Mouse (Mus musculus) forebrain, embryonic 10.5 days (tissue): ENCODE data around the gene Rd3l. TPM values are rescaled to one million over a fixed set of nuclear protein-coding genes. Genes with fewer than 3 reads are reported as not detected.

ENCODE experiments used
- DNase-seq: peaks from one replicate; pipeline ENCODE4 v3.0.0-alpha.2; 2017; ENCODE audit warnings: low spot score; ENCODE audit errors: extremely low spot score
- H3K27ac ChIP-seq: fragments of 300-500 bp; sonication (generic); 2 replicates; pipeline ENCODE4 v1.5.1; 2016; ENCODE audit warnings: mild to moderate bottlenecking
- H3K27me3 ChIP-seq: fragments of 300-500 bp; sonication (generic); 2 replicates; pipeline ENCODE4 v1.6.1; 2016; ENCODE audit warnings: mild to moderate bottlenecking; ENCODE audit not compliant: poor library complexity, severe bottlenecking
- H3K36me3 ChIP-seq: fragments of 300-500 bp; sonication (generic); replicated peaks from 2 replicates; pipeline ENCODE4 v1.6.1; 2016; ENCODE audit warnings: mild to moderate bottlenecking, moderate library complexity
- H3K4me1 ChIP-seq: fragments of 300-500 bp; sonication (generic); 2 replicates; pipeline ENCODE4 v1.6.1; 2016
- H3K4me3 ChIP-seq: fragments of 300-500 bp; sonication (generic); 2 replicates; pipeline ENCODE4 v1.5.1; 2016; ENCODE audit warnings: mild to moderate bottlenecking, moderate library complexity
- H3K9me3 ChIP-seq: fragments of 300-500 bp; sonication (generic); 2 replicates; pipeline ENCODE4 v1.6.1; 2016; ENCODE audit warnings: mild to moderate bottlenecking, moderate library complexity
- WGBS: fragments of 180-500 bp; shearing (Covaris S2); methylation state at CpG from one replicate; pipeline ENCODE4 v1.1.7; 2016; 5-methylcytosine and 5-hydroxymethylcytosine counted together
- polyA plus RNA-seq: library from polyadenylated mRNA; unstranded; fragments of >200 nt; fragmentation: Nextera tagmentation; extraction: Ambion mirVana; gene quantifications from 2 replicates; pipeline ENCODE4 v1.2.1, GENCODE M21; 2016

Gene Rd3l
- polyA plus RNA-seq, 1 experiment from 2014 or later, result not detected

DNA sequence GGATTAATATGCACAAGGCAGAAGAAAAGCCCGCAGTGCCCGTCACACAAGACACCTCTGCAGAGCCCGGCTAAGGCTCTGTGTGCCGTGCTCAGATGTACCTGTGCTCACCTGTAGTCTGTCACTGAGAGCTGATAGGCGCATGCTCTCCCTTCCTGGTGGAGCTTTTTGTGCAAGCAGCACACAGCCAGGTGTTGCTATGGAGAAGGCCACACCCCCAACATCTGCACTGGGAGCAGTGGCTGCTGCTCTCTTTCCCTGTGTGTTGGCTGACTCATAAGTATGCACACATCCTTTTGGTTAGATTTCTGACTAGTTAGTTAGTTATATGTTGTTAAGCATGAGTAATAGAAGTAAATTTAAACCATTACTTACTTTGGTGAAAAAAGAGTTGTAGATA, 11.5 kb upstream of the Rd3l start:
- DNase-seq, result no peak
- Histone ChIP-seq H3K27me3 (no peaks in the 10 kb centered on the region), H3K27ac (no peak overlapping the region), H3K36me3 (no peaks in the 10 kb centered on the region), H3K4me3 (no peak overlapping the region), H3K4me1 (no peaks in the 10 kb centered on the region), H3K9me3 (peaks cover 4% of the 10 kb centered on the region; the same call in 1 of the 2 replicates)
- WGBS, result 86% methylated on average over 5 of the region's 5 CpGs

- H3K36me3 ChIP-seq, result no peaks in the 10 kb centered on the region
- 0 out of 2 replicates have a peak, but pooled peaks cover 3% of the 10 kb centered on the region for H3K4me1 ChIP-seq
- DNase-seq, result no peak
- H3K4me3 ChIP-seq, result no peak overlapping the region
- 65% methylated on average over 9 of the region's 9 CpGs for WGBS
- H3K27me3 ChIP-seq, result no peaks in the 10 kb centered on the region
- no peaks in the 10 kb centered on the region for H3K9me3 ChIP-seq
- no peak overlapping the region for H3K27ac ChIP-seq
Observed at GRCm38 (mm10) chr12:111986756-111987155, 5.6 kb upstream of the Rd3l start.

GRCm38 (mm10) chr12:111983165-111983564, 2.0 kb upstream of the Rd3l start:
- DNase-seq, result no peak
- Histone ChIP-seq H3K27ac (no peak overlapping the region), H3K4me3 (no peak overlapping the region), H3K4me1 (0 out of 2 replicates have a peak, but pooled peaks cover 3% of the 10 kb centered on the region), H3K9me3 (no peaks in the 10 kb centered on the region), H3K27me3 (no peaks in the 10 kb centered on the region), H3K36me3 (no peaks in the 10 kb centered on the region)
- WGBS, result 75% methylated on average over 2 of the region's 2 CpGs

DNA sequence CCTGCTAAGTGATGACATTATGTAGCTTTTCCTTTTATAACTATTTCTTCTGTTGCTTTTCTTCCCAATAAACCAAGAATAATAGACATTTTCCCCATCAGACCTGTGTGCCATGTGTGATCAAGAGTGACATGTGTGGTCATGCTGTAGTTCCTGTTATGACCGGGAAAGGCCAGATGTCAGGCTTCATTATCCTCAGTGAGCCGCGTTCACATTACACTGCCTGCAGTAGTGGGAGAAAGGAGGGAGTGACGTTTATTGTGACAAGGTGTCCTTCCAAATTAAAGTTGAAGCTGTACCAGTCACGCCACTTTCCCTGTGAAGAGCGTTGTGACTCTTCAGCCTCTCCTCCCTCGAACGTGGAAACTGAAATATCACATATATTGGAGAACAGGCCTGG, 714 bp upstream of the Rd3l start:
- 86% methylated on average over 8 of the region's 8 CpGs for WGBS
- Histone ChIP-seq H3K4me1 (0 out of 2 replicates have a peak, but pooled peaks cover 2% of the 10 kb centered on the region), H3K36me3 (no peaks in the 10 kb centered on the region), H3K27me3 (no peaks in the 10 kb centered on the region), H3K27ac (no peak overlapping the region), H3K9me3 (no peaks in the 10 kb centered on the region), H3K4me3 (no peak overlapping the region)
- no peak for DNase-seq

GRCm38 (mm10) chr12:111978274-111978673, 2.8 kb downstream of the Rd3l start:
- no peaks in the 10 kb centered on the region for H3K27me3 ChIP-seq
- H3K4me3 ChIP-seq, result no peak overlapping the region
- no peaks in the 10 kb centered on the region for H3K9me3 ChIP-seq
- H3K36me3 ChIP-seq, result no peaks in the 10 kb centered on the region
- no peak overlapping the region for H3K27ac ChIP-seq
- no peak for DNase-seq
- 82% methylated on average over 6 of the region's 6 CpGs for WGBS
- H3K4me1 ChIP-seq, result no peaks in the 10 kb centered on the region

GRCm38 (mm10) chr12:111977138-111977537, 4.0 kb downstream of the Rd3l start:
- H3K36me3 ChIP-seq, result no peaks in the 10 kb centered on the region
- no peak for DNase-seq
- no peak overlapping the region for H3K27ac ChIP-seq
- 75% methylated on average over 6 of the region's 6 CpGs for WGBS
- H3K4me1 ChIP-seq, result no peaks in the 10 kb centered on the region
- H3K4me3 ChIP-seq, result no peak overlapping the region
- no peaks in the 10 kb centered on the region for H3K27me3 ChIP-seq
- no peaks in the 10 kb centered on the region for H3K9me3 ChIP-seq

GRCm38 (mm10) chr12:111974578-111974977, 6.5 kb downstream of the Rd3l start:
- DNase-seq, result no peak
- Histone ChIP-seq H3K4me1 (no peaks in the 10 kb centered on the region), H3K36me3 (no peaks in the 10 kb centered on the region), H3K27ac (no peak overlapping the region), H3K4me3 (no peak overlapping the region), H3K27me3 (no peaks in the 10 kb centered on the region), H3K9me3 (no peaks in the 10 kb centered on the region)
- WGBS, result 88% methylated on average over 6 of the region's 6 CpGs

- no peak overlapping the region for H3K4me3 ChIP-seq
- no peaks in the 10 kb centered on the region for H3K4me1 ChIP-seq
- no peaks in the 10 kb centered on the region for H3K27me3 ChIP-seq
- DNase-seq, result no peak
- 90% methylated on average over 10 of the region's 10 CpGs for WGBS
- H3K36me3 ChIP-seq, result no peaks in the 10 kb centered on the region
- H3K27ac ChIP-seq, result no peak overlapping the region
- H3K9me3 ChIP-seq, result no peaks in the 10 kb centered on the region
Observed at GRCm38 (mm10) chr12:111972504-111972903, 8.6 kb downstream of the Rd3l start.

- H3K4me1 ChIP-seq, result peaks cover 1% of the 10 kb centered on the region
- H3K36me3 ChIP-seq, result no peaks in the 10 kb centered on the region
- DNase-seq, result no peak
- 91% methylated on average over 18 of the region's 18 CpGs for WGBS
- H3K27me3 ChIP-seq, result no peaks in the 10 kb centered on the region
- no peak within 1 kb of the TSS for H3K4me3 ChIP-seq
- no peak within 1 kb of the TSS for H3K27ac ChIP-seq
- H3K9me3 ChIP-seq, result no peaks in the 10 kb centered on the region
Observed at GRCm38 (mm10) chr12:111971231-111971686, 9.9 kb downstream of the Rd3l start, which contains the start of gene Tdrd9. Gene Tdrd9 (plus strand): TSS chr12:111971559.

GRCm38 (mm10) chr12:111970085-111970484, 11.0 kb downstream of the Rd3l start:
- Histone ChIP-seq H3K9me3 (no peaks in the 10 kb centered on the region), H3K4me1 (peaks cover 13% of the 10 kb centered on the region), H3K27ac (no peak overlapping the region), H3K4me3 (no peak overlapping the region), H3K27me3 (no peaks in the 10 kb centered on the region), H3K36me3 (no peaks in the 10 kb centered on the region; the same call in 1 of the 2 replicates)
- 89% methylated on average over 4 of the region's 4 CpGs for WGBS
- DNase-seq, result no peak

DNA sequence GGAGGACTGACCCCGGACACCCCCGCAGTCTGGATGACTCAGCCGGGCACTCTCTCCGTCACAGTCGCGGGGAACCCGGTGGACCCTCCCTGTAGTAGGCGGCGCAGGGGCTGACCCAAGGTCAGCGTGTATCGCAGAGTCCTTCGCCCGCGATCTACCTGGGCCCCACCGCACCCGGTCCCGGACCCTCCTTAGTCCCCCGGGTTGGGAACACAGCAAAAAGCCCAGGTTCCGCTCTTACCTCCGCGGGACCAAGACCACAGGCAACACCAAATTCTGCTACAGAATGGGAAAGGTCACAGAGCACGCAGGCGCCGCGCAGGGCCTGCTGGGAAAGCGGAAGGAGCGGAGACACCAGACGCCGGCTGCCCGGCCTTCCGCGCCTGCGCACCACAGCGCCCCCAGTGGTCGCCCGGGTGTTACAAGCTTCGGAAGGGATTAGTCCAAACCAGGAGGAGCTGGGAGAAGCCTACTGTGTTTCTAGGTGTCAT, 14.4 kb downstream of the Rd3l start, which contains the start of gene Atp5mpl:
TSS of gene Atp5mpl (minus strand) at position 295 of the 491 bp plus-strand sequence.
- under 1% methylated on average over 37 of the region's 37 CpGs for WGBS

DNA sequence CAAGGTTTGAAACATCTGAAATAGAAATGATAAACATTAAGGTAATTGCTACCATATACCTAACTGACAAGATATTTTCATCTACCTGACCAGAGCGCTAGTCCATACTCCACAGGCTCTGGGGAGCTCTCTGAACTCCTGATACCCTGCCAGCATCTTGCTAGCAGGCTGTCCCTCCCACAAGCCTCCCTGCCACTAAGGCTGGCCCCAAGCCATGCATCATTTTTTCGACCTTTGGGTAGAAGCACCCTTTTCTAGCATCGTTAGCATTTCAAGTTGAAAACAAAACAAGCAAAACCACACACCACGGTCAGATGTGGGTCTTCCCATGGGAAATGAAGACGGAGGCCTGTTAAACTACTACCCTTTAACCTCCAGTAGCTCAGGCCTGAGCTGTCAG, 17.8 kb downstream of the Rd3l start:
- no peak for DNase-seq
- Histone ChIP-seq H3K9me3 (peaks cover 11% of the 10 kb centered on the region), H3K36me3 (peaks cover 64% of the 10 kb centered on the region), H3K27me3 (no peaks in the 10 kb centered on the region), H3K4me1 (peaks cover 15% of the 10 kb centered on the region), H3K4me3 (no peak overlapping the region), H3K27ac (no peak overlapping the region)
- 93% methylated on average over 5 of the region's 5 CpGs for WGBS

More for the DNA sequence above, 14.4 kb downstream of the Rd3l start, which contains the start of gene Atp5mpl:
- H3K4me3 ChIP-seq, result peak within 1 kb of the TSS; percentile 96
- H3K36me3 ChIP-seq, result peaks cover 31% of the 10 kb centered on the region
- H3K27me3 ChIP-seq, result no peaks in the 10 kb centered on the region
- H3K9me3 ChIP-seq, result no peaks in the 10 kb centered on the region
- H3K27ac ChIP-seq, result peak within 1 kb of the TSS; percentile 94
- peak; percentile 97 for DNase-seq
- H3K4me1 ChIP-seq, result peaks cover 15% of the 10 kb centered on the region

- WGBS, result 56% methylated on average over 9 of the region's 9 CpGs
- H3K36me3 ChIP-seq, result peaks cover 48% of the 10 kb centered on the region
- H3K27me3 ChIP-seq, result no peaks in the 10 kb centered on the region
- H3K4me3 ChIP-seq, result no peak overlapping the region
- H3K9me3 ChIP-seq, result peaks cover 11% of the 10 kb centered on the region
- DNase-seq, result peak; percentile 51
- 0 out of 2 replicates have a peak, but pooled peaks cover 3% of the 10 kb centered on the region for H3K4me1 ChIP-seq
- no peak overlapping the region for H3K27ac ChIP-seq
Observed at GRCm38 (mm10) chr12:111958101-111958865, 22.8 kb downstream of the Rd3l start.
